Mouse (Mus musculus): ENCODE results near the gene Tra2b.
"Not testable (repeated sequence)": the region's sequence is repeated elsewhere in the genome, so short reads cannot be mapped to it uniquely, and the experiment has no call there.

Tra2b gene

DNA sequence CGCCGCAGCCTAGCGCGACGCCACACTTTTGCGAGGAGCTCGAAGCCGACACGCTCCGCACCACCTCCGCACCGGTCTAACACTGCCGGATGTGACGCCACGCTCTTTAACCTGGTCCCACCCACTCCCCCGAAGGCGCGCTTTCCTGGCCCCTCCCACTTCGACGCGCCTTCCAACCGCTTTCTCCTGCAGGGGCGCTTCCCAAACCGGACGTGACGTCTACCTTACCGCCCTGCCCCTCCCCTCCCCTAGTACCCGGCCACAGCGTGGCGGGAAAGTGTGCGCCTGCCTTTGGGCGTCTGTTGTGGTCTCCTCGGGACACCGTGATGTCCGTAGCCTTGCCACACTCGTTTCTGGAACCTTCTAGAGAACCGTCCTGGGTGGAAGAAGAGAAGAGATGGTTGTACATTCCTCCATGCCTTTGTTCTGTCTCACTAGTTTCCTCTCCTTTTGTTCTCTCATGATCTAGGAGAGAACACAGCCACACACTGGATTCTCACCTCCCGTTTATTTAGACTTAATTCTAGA lies at the start of gene Tra2b:
Gene Tra2b (minus strand): TSS at position 157 of the 528 bp plus-strand sequence.
- ATAC-seq (ENCODE audit: insufficient number of reproducible peaks, low FRiP score, low TSS enrichment), result peak; percentile 95

DNA sequence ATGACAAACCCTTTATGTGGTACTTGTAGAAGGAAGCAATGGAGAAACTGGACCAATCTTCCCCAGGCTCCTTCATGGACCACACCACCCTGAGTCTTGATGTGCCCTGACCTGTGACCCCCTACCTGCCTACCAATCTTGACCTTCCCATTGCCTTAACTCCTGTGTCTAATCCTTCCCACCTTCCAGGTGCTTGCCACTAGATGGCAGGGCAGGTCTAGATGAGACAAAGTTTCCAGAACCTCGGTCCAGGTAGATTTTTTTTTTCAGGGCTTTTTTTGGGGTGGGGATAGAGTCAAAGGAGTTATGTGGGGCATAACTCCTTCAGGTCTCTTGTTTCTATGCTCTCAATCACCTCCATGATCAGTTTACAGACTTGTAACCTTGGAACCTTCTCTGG lies 44.8 kb upstream of the Tra2b start:
- ATAC-seq (ENCODE audit: insufficient number of reproducible peaks, low FRiP score, low TSS enrichment), result no peak

DNA sequence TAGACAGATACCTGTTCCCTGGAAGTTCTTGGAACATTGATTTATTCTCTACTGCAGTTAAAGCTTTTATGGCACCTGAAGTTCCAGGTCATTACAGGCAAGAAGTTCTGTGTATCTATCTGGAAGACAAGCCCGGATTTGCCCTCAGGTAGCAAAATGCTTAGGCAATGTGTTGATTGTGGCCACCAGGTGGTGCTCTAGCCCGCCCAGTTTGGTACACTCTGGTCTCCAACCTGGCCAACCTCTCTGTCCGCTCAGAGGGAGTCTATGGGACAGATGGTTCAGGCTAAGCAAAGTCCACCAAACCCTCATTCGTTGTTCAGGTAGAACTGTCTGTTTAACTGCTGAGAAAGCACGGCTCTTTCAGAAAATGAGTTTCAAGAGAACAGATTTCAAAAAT lies 36.8 kb upstream of the Tra2b start:
- ATAC-seq (ENCODE audit: insufficient number of reproducible peaks, low FRiP score, low TSS enrichment), result peak; percentile 96

DNA sequence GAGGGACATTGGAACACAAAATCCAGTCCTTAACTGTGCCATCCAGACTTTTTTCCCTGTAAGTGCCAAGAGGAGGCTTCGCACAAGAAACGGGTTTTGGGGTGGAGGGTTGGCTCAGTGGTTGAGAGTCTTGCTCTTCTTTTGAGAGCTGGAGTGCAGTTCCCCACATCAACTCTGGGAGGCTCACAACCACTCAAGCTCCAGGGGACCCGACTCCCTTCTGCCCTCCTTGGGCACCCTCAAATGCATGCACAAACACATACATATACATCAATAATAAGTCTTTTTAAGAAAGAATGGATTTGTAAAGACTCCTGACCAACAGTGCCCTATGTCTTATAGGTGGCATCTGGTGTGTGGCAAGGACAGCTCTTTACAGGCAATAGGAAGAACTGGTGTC lies 35.6 kb upstream of the Tra2b start:
- no peak for ATAC-seq (ENCODE audit: insufficient number of reproducible peaks, low FRiP score, low TSS enrichment)

DNA sequence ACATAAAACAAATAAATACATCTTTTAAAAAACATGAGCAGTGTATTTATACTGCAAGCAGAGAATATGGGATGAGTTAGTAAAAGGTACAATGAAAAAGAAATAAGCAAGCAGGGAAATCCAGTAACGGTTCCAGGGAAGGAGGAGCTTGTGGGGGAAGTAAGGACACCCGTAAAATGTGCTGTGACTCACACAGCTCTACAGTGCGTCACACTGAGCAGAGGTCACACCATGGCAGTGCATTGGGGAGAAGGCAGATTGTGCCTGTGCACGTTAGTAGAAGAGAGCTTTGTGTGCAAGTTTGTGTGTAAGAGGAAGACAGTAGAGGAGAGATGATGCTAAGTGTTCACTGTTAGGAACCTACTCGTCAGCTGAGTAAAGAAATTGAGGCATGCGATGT lies 31.1 kb upstream of the Tra2b start:
- no peak for ATAC-seq (ENCODE audit: insufficient number of reproducible peaks, low FRiP score, low TSS enrichment)

DNA sequence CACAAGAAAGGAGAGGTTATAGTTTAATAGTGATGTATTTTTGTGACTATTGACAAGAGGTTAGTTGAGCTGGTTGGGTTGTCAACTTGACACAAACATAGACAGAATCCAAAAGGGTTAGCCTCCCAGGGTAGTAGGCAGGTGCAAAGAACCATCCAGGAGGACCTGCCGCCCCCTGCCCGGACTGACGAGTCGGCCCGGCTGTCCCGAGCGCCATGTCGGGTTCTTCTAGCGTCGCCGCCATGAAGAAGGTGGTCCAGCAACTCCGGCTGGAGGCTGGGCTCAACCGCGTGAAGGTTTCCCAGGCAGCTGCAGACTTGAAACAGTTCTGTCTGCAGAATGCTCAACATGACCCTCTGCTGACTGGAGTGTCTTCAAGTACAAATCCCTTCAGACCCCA lies 29.0 kb upstream of the Tra2b start:
- not testable (repeated sequence) for ATAC-seq (ENCODE audit: insufficient number of reproducible peaks, low FRiP score, low TSS enrichment)

DNA sequence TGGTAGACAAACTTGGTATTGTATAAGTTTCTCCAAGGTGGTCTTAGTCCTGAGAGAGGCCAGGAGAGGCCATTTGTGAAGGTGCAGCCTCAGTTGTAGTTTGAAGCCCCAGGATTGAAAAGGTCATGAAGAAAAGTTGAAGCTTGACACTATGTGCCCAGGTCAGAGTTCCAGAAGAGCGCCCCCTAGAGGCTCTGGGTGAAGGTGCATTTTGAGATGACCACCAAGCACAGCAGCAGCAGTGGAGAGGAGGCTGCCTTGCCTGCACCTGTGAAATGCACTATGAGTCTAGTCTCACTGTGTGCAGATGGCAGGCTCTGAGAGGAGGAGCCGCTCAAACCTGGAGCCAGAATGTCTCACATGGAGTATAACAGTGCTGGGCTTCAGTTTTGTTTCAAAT lies 27.8 kb upstream of the Tra2b start:
- no peak for ATAC-seq (ENCODE audit: insufficient number of reproducible peaks, low FRiP score, low TSS enrichment)

DNA sequence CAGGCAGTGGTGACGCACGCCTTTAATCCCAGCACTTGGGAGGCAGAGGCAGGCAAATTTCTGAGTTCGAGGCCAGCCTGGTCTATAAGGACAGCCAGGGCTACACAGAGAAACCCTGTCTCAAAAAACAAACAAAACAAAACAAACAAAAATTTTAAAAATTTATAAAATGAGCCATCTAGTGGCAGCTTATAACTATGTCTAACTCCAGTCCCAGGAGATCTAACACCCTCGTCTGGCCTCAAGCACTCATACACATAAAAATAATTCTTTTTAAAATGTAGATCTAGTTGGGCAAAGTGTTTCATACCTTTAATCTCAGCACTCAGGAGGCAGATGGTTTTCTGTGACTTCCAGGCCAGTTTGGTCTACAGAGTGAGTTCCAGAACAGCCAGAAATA lies 26.6 kb upstream of the Tra2b start:
- no peak for ATAC-seq (ENCODE audit: insufficient number of reproducible peaks, low FRiP score, low TSS enrichment)

DNA sequence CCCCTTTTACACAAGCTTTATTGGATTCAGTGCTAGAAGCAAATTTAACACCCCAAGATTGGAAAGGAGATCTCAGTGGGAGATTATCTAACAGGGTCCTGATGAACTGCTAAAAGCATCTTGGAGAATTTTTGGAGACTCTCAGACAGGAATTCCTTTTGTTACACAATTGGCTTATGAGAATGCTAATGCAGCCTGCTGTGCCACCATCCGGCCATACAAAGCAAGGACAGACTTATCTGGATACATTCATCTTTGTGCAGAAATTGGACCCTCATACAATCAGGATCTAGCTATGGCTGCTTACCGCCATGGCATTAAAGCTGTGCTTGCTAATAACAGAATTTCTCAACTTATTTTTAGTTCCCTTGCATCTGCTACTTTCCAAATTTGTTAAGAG lies 23.8 kb upstream of the Tra2b start:
- ATAC-seq (ENCODE audit: insufficient number of reproducible peaks, low FRiP score, low TSS enrichment), result no peak

DNA sequence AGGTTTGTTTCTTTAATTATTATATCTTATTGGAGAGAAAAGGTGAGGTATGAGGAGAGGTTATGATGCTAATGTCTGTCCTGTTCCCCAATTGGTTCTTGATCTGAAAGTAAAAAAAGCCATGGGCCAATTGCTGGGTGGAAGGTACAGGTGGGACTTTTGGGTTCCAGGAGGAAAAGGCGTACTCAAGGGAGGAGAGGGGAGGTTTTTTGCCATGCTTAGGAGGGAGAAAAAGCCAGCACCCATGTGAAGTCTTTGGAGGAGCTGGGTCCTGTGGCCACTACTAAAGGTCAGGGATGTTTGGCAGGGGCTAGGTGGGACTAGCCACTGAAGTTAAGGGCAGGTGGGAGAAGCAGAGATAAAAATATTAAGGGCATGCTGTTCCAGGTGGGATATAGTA lies 21.2 kb upstream of the Tra2b start:
- no peak for ATAC-seq (ENCODE audit: insufficient number of reproducible peaks, low FRiP score, low TSS enrichment)

DNA sequence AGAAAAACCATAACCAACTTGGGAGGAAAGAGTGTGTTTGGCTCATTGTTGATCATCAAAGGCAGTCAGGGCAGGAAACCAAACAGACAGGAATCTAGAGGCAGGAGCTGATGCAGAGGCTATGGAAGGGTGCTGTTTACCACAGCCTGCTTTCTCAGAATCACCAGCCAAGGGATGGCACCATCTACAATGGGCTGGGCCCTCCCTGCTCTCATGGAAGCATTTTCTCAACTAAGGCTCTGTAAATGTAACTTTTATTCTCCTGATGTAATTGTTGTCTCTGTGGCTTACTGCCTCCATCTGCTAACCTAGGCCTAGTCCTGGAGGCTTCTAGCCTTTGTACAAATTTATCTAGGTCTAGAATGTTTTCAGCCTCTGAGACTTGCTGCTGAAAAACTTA lies 10.7 kb upstream of the Tra2b start:
- no peak for ATAC-seq (ENCODE audit: insufficient number of reproducible peaks, low FRiP score, low TSS enrichment)

DNA sequence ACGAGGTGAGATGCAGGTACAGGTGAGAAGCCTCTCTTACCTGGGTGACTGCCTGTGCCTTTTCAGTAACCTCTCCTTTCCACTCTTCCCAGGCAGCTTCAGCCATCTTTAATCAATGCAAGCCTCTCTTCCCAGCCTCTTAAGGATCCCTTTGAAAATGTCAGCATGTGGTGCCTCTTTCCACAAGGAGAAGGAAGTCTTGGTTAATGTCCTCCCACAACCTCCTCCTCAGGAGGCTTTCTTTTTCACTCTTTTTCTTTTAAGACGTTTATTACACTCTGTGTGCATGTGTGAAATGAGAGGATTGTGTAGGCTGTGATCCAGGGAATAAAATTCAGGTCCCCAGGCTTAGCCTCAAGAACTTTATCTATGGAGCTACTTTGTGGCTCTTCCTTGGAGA lies 9.3 kb upstream of the Tra2b start:
- no peak for ATAC-seq (ENCODE audit: insufficient number of reproducible peaks, low FRiP score, low TSS enrichment)

DNA sequence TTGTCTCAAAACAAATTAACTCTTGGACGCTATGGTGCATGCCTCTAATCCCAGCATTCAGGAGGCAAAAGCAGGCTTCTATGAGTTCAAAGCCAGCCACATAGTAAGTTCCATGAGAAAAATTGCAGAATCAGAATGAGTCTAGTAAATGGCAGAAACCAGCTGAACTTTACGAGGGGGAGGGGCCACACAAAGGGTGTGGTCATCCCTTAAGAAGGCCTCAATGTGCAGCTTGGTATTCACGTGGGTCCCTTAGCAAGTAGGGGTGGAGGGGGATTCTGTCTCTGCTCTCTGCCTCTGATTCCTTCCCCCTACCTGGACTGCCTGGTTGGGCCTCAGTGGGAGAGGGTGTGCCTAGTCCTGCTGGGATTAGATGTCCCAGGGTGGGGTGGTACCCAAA lies 4.7 kb upstream of the Tra2b start:
- no peak for ATAC-seq (ENCODE audit: insufficient number of reproducible peaks, low FRiP score, low TSS enrichment)

DNA sequence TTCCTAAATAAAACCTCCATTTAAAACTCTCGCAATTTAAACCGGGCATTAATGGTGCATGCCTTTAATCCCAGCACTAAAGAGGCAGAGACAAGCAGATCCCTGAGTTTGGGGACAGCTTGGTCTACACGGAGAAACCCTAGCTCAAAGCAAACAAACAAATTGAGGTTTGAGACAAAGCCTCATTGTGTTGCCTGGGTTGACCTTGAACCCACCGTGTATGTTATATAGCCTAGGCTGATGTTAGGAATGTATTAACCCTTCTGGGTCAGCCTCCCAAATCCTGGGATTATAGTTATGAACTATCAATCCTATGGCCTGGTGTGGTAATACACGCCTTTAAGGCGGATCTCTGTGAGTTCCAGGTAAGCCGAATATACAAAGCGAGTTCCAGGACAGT lies 579 bp upstream of the Tra2b start:
- no peak for ATAC-seq (ENCODE audit: insufficient number of reproducible peaks, low FRiP score, low TSS enrichment)

DNA sequence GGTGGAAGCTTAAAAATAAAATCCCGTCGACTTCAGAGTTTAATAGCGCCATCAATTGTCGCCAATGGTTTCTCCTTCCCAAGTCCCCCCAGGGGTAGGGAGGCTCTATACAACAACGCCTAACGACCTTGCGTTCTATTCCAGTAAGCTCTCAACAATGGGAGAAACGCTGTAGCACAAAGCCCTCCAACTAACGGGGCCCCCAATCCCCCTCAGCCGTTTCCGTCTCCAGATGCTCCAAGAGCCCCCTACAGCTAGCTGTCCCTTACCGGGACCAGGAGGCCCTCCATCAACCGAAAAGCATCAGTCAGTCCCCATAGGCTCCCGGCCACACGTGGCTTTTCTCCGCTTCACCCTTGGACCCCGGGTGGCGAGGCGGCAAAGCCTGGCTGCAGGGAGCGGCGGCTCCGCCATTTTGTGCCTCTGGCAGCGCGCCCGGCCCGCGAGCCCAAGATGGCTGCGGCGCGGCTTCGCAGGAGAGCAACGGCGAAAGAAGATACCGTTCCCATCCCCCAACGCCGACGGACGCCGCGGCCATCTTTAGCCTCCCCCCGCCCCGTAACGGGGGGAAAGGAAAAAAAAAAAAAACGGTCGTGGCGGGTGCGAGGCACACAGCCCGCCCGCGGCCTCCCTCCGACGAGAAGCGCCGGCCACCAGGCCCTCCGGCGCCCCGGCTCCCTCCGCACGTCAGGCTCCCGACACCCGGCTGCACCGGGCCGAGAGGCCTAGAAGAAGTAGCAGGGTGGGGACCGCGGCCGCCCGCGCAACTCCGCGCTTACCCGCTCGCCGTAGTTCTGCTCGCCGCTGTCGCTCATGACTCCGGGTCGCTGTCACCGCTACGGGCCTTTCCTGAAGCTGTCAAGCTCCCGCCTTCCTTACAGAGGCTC lies 600 bp downstream of the Tra2b start:
- ATAC-seq (ENCODE audit: insufficient number of reproducible peaks, low FRiP score, low TSS enrichment), result peak; percentile 62

DNA sequence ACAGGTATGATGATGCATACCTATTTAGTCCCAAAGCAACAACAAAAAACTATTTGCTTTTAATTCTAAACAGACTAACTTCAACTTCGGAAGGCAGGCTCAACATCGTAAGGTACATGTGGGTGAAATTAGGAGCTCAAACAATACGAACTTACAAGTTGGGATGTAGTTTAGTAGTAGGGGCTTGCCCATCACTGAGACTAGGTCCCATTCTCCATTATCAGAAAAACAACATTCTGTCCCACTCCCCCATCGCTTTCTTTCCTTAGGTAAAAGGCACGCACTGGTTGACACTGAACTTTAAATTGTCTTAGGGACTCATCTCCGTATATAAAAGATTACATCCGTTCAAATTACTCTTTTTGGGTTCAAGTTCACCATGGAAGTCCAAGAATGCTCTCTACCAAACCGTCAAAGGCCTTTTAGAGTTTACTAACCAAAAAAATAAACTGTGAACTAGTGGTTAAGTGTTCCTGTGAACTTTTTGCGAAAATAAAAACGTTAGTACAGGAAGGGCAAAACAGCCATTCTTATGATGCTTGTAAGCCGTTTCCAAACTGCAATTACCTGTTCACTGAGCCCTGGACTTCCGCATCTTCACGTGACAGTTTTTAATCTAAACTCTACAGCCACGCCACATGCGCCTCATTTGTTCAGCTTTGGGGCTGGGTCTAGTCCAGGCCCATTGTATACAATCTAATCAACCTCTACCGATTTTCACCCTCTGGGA lies 1.4 kb downstream of the Tra2b start:
- ATAC-seq (ENCODE audit: insufficient number of reproducible peaks, low FRiP score, low TSS enrichment), result no peak

DNA sequence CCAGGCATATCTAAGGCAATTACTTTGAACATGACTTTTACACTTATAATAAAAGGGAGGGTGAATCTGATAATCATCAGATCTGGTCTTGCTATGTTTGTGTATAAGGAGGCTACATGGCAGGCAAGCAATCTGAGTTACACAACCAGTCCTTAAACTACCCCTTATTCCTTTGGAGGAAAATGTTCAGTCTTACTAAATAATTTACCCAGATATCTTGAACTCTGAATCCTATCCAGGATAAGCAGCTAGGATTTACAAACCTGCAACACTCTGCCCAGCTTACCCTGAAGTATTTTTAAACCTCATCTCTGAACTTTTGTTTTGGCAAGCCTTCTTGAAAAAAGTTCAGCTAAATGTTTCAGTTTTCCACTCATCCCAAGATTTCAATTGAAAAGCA lies 2.7 kb downstream of the Tra2b start:
- no peak for ATAC-seq (ENCODE audit: insufficient number of reproducible peaks, low FRiP score, low TSS enrichment)

DNA sequence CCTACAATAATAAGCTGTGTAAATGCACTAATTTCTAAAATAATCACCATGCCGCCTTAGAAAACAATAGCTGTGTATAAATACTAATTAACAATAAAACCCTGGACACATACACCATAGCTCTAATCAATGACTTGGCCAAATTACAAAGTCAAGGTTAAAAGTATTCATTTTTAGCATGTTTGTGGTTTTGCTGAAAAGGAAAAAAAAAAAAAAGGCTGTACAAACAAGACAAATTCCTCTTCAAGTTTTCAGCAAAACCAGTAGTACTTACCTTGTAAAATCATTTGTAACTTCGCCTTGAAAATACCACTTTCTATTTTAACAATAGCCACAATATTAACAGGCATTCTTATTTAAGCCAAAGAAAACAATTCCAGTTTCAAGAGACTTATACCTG lies 4.2 kb downstream of the Tra2b start:
- no peak for ATAC-seq (ENCODE audit: insufficient number of reproducible peaks, low FRiP score, low TSS enrichment)

DNA sequence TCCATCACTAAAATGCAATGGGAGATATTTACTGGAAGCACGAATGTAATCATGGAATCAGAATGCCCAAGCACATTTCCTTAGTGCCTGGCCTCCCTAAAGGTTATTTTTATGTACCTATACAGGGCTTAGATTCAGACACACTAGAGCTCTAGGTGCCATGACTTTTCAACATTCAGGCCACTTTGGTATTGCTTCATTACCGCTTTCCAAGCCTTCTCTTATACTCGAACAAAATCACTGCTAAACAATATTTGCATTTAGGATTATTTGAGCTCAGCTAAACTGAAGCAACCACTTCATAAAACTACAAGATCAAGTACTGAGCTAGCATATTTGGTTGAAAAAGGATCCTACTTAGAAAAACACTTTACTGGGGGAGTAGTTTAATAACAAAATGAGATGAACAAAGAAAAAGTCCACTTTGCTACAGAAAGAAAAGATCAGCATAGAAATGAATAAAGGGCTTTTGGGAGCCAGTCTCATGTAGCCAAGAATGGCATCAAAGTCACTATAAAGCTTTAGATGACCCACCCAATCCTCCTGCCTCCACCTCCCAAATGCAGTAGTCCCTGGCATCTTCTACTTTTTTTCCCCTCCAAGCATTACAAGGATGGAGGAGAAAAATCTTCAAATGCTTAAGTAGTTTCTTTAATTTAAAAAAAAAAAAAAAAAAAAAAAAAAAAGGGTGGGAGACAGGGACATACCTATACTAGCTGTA lies 5.2 kb downstream of the Tra2b start:
- no peak for ATAC-seq (ENCODE audit: insufficient number of reproducible peaks, low FRiP score, low TSS enrichment)

DNA sequence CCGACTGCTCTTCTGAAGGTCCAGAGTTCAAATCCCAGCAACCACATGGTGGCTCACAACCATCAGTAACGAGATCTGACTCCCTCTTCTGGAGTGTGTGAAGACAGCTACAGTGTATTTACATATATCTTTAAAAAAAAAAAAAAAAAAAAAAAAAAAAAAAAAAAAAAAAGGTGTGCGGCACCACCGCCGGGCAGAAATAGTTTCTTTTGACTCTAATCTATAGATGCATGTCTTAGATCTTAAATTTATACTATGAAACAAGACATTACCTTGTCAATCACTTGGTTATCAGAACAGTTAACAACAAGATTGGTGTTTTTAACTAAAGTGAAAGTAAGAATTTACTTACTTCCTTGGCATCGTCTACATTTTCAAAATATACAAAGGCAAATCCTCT lies 13.6 kb downstream of the Tra2b start:
- ATAC-seq (ENCODE audit: insufficient number of reproducible peaks, low FRiP score, low TSS enrichment), result not testable (repeated sequence)

DNA sequence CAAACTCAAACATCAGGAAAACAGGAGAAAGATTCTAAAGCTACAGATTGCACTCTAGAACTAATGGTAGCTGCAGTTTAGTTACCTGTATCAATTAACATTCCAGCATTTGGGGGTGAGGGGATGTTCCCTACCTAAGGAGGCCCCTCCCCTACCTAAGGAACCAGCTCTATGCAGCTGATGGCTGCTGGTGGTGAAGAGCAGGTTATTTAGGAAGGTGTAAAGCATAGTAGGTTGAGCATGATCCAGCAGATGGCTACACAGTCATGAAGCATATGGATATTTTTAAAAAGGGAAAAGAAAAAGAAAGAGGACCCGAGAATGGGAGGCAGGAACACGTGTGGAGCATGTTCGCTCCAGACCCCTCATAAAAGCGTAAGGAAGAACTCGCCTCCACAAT lies 15.5 kb downstream of the Tra2b start:
- ATAC-seq (ENCODE audit: insufficient number of reproducible peaks, low FRiP score, low TSS enrichment), result no peak
